Mouse (Mus musculus): ENCODE measurements around the gene Stard5.
A peak's percentile ranks its signal among the peaks of the same experiment; 100 is the strongest.

Gene Stard5

DNA sequence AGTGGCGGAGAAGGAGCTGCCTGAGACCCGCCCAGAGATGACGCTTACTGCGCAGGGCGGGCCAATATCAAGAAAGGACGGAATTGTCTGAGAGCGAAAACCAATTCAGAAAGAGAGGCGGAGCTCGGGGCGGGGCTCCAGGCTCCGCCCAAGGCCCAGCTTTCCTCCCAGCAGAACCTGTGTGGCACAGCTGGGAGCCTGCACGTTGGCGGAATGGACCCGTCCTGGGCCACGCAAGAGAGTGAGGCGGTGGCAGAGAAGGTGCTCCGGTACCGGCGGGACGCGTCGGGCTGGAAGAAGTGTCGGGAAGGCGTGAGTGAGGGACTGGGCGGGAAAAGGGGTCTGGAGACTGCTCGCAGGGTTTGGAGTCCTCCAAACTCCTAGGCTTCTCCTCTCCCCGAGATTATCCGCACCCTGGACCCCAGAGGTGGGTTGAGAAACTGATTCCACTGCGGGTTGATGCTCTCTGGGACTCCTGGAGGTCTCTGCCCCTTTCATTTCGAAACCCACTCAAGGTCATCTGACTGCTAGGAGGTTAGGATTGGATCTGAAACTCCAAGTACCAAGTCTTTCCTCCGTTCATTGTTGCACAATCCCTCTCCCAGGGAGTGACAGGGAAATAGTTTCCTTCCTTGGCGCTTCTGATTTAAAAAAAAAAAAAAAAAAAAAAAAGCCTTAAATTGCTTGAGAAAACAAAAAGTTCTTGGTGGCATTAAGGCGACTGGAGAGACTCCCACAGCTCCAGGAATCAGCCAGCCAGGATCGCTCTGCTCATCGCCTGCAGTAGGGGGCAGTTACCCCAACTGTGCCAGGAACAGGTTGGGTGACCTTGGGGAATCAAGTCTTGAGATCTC is at the start of gene Stard5:
TSS of gene Stard5 (plus strand) at position 132 of the 854 bp plus-strand sequence.
- DNase-seq (ENCODE audit: low read depth, low spot score) = peak; percentile 86

DNA sequence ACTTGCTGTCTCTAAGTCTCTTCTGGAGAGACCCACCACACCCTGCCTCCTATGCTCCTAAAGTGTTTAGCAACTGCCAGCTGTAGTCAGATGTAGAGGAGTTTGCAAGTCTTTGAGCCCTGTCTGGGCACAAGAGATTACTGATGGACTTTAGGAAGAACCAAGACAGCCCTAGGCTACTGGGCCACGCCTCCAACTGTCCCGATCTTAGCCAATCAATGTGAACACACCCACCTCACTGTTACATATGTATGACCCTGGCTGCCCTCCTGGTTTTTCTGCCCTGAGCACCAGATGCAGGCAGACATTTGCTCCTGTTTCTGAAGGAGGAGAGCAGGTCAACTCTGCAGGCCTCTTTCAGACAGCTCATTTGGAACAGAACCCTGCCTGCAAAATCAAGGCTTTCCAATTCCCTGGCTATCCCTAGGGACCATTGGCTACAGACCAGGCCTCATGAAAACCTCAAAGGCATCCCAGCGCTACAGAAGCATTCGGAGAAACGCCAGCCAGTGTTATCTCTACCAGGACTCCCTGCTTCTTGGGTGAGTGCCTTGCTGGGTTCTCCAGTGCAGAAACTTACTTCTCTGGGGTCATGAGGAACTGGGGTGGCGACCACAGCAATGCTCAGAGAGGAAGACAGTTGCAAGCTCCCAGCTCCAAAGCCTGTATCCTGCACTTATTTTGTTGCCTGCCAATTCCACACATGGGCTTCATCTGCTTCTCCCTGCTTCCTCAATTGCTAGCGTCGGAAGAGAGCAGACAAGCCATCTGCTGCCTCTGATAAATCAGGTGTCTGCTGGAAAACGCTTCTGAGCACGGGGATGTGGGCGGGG is 46.9 kb upstream of the Stard5 start, which contains the start of gene Tmc3:
TSS of gene Tmc3 (plus strand) at position 289 of the 833 bp plus-strand sequence.
- DNase-seq (ENCODE audit: low read depth, low spot score) = peak; percentile 57

DNA sequence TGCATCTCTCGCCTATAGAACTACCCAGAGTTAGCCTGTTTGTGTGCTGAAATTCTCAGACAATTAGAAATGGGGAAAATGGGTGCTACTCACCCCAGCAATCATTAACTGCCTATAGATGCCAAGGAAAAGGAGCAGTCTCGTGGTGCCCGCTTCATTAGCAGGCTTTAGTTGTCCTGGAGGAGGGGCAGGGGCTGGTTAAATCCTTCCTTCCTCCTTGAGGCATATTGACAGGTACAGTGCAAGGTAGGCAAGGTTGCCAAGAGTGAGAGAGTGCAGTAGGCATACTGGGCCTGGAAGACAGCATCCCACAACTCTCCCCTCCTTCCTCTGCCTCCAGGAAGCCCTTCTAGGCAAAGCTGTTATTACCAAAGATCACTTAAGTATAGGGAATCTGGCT is 37.7 kb upstream of the Stard5 start:
- DNase-seq (ENCODE audit: low read depth, low spot score) = no peak

DNA sequence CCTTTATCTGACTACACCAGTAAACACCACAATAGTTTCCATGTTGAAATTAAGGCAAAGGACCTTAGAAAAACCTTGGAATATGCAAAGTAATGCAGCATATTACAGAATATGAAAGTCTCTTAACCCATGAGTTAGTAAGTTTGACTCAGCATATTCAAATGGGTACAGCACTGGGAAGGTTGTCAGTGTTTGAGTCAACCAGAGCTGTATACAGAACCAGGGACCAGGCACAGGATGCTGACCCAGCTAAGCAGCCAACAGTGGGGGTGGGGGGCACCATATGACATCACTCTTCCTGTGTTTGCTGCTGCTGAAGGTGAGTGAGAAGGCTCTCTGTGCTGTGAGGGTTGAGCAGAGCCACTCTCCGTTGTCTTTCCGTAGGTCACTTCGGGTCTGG is 34.7 kb upstream of the Stard5 start:
- DNase-seq (ENCODE audit: low read depth, low spot score) = no peak

DNA sequence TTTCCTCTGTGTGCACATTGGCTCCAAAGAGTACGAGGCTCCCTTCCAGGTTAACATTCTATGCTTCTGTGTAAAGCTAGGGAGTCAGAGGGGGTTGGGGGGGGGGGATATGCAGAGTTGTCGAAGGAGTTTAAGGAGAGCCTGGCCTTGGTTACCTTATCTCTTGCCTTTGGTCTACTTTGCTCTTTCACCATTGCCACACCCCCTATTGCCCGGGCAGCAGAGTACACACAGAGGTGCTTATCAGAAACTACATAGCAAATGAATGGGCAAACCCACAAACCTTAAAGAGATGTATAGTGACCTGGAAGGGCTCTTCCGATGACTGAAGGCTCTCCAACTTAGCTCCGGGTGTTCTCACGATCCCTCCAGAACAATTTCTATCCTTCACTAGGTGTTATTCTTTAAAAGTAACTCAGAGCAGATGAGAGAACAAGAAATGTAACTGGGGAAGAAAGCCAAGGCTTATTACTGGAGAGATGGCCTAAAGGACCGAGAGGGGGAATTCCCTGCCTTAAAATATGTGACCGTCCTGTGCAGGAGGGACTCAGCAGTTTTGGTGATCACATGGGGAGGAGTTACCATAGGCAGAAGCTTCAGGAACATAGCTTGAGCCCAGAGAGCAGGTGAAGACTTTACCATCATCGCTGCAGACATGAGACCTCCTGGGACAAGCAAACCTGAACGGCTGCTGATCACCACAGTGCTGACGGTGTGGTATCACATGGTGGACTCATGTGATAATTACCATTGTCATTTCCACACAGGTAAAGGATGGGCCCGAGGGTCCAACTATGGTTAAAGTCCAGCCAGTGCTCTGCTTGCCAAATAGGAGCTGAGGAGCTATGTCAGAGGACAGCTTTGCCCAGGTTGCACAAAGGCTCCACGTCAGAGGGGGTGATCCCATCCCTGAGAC is 32.5 kb upstream of the Stard5 start:
- DNase-seq (ENCODE audit: low read depth, low spot score) = no peak

DNA sequence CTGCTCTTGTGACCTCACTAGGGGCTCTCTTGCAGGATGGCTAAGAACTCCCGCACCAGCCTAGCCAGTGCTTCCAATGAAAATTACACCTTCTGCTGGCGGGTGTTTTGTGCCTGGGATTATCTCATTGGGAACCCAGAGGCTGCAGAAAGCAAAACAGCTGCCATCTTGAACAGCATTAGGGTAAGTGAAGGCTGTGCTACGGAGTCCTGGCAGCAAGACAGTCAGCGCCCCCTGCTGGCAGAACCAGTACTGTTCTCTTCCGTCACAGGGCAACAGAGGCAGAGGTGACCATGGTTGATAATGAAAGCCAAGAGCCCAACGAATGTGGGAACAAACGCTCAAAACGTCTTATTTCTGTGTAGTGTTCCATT is 31.9 kb upstream of the Stard5 start:
- no peak for DNase-seq (ENCODE audit: low read depth, low spot score)

DNA sequence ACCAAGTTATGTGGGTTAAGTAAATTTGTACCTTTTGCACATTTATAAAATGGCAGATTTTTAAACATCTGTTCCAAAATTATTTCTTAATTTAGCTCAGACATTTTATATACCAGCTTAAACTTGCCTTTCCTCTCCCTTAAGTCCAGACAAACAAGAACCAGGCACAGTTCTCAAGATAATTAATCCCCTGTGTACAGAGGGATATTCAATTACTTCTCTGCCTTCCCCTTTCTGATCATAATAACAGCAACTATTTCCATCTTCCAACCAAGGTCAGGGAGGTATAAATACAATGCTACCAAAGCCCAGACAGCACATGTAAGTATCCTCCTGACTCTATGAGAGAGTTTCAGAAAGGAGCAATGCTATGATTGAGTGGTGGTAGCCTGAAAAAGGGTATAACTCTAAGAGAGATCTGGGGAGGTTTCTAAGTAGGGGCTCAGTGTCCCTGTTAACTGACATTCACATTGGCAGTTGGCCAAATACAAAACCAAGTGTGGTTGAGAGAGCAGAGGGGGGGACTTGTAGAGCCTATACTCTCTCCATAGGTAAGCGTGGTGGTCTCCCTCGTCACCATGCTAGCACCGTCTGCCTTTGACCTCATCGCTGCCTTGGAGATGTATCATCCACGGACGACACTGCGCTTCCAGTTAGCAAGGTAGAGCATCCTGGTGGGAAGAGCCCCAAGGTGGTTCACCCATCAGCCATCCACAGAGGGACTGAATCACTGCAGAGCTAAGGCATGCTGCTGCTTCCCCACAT is 27.4 kb upstream of the Stard5 start:
- no peak for DNase-seq (ENCODE audit: low read depth, low spot score)

DNA sequence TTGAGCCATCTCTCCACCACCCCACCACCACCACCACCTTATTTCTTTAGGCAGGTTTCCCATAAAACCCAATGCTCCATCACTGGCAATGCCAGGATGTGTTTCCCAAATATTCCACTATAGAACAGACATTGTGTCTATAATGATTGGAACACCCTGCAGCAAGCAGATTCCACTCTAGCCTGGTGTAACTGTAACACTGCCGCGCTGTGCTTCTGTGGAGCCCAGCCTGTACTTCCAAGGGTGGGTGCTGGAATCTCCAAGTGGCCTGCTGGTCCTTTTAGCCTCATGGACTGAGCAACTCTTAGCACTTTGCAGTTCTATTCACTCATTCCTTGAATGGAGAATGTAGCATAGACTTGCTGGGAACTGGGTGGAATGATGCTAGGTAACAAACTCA is 25.0 kb upstream of the Stard5 start:
- no peak for DNase-seq (ENCODE audit: low read depth, low spot score)

DNA sequence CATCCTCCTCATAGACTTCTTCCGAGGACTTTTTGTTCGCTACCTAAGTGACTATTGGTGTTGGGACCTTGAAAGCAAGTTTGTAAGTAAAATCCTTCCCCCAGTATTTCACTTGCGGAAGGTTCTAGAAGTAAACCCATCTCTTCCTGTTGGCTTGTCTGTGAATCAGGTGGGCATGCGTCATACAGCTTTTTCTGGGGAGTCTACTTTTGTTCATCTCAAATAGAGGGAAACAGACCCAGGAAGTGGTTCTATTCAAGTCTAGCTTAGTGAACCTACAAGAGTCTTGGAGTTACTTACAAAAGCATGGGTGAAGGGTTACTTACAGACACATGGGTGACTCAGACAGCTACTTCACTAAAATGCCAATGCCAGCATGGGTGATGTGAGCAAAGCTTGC is 21.9 kb upstream of the Stard5 start:
- DNase-seq (ENCODE audit: low read depth, low spot score) = no peak

DNA sequence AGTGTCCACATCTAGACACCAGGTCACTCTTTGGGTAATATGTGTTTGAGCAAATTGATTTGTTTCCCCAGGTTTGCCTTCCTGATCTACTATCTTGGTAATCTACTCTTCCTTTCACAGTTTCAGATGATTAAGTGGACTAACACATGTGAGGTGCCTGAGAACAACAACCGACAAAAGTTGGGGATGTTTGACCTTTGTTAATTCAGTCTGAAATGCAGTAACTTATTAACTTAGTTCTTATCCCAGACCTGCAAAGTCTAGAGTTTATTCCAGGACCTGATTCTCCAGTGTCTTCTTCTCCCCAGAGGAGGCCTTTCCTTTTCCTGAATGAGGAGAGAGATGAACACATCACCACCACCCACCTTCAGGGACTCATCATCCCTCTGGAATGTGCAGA is 19.9 kb upstream of the Stard5 start:
- no peak for DNase-seq (ENCODE audit: low read depth, low spot score)

DNA sequence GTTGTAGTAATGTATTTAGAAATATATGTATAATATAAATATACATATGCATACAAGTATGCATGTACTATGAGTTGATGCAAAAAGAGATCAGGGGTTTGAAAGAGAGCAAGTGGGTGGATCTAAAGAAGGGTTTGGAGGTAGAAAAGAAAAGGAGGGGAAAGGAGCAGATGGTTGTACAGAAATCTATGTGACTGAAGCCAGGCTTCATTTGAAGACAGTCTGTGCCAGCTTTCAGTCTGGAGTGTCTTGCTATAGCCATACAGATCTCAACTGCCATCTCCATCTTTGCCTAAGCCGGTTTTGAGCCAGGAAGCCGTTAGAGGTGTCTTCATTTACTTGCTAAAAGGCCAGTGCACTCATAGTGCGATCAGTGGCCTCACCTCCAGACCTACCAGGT is 16.5 kb upstream of the Stard5 start:
- DNase-seq (ENCODE audit: low read depth, low spot score) = no peak

DNA sequence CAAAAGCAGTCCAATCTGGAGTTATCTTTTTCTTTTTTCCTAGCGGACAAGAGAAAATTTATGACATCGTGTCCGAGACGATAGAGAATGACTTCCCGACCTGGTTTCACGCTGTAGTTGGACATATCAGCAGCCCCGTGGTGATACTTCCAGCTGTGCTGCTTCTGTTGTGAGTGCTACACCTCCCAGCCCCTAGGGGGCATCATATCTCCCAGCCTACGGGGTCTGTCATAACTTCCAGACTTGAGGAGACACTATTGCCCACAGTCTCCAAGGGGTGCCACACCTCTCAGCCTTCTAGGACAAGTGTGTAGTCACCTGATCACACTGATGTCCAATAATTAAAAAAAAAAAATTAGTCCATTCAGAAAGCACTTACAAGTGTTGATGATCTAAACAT is 15.9 kb upstream of the Stard5 start:
- no peak for DNase-seq (ENCODE audit: low read depth, low spot score)

DNA sequence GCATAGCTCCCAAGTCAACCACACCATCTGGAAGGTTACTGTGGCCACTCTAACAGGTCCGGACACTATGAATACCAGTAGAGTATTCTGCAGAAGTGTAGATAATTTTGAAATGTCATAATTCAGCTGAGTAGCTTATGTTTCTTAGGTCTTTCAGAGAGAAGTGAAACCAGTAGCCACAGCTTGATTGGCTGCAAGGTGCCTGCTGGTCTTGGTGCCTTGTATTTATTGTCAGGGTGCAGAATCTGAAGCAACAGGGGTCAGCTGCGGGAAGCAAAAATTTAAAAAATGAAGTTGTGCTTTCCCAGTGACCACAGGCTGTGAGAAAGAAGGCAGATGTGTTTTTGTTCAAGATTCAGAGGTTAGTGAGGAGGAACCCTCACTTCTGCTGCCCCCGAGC is 15.5 kb upstream of the Stard5 start:
- DNase-seq (ENCODE audit: low read depth, low spot score) = no peak

DNA sequence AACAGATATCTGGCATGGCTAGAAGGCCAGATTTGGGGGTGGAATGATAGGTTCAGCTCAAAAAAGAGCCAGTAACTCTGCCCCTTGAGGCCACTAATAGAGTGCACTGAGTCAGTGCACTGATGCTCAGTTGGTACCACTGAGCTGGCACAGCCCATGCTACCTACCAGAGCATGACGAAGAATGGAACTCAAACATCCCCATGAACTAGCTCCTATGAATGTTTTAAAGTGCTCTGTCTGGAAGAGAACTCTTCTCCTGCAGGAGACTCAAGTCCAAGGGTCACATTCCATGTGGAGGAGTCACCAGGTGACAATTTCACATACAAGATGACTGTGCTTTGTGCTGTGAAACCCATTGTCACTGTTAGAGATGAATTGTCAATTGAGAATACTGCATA is 13.1 kb upstream of the Stard5 start:
- no peak for DNase-seq (ENCODE audit: low read depth, low spot score)

DNA sequence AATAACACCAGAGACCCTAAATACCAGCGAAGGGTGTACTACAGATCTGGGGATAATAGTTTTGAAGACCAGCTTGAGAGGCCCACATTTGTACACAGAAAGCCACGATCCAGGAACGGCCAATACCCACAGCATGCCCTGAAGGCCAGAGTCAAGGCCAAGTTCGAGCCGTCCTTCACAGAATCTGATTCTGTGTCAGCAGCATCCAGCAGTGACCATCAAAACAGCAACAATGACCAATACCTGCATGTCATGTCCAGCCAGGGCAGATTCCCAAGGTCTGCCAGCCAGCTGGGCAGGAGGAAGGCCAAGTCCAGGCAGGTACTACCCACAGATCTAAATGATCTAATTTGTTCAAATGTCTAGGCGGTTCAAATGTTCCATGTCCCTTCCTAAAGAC is 9.2 kb upstream of the Stard5 start:
- no peak for DNase-seq (ENCODE audit: low read depth, low spot score)

DNA sequence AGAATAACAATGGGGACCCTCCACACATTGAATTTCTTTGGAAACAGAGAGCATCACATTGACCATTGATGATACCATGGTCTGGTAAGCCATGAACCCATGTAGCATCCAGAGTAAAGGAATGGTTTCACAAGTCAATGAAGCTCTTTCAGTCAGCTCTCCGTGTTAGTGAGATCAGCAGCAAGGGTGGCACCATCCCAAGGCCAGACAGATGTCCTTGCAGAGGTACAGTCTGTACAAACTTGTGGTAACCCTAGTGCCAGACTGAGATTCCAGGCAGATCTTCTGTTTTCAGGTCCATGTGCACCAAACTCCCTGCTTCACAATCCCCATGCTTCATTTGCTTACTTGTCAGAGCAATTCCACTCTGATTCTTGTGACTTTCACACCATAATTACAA is 7.7 kb upstream of the Stard5 start:
- no peak for DNase-seq (ENCODE audit: low read depth, low spot score)

DNA sequence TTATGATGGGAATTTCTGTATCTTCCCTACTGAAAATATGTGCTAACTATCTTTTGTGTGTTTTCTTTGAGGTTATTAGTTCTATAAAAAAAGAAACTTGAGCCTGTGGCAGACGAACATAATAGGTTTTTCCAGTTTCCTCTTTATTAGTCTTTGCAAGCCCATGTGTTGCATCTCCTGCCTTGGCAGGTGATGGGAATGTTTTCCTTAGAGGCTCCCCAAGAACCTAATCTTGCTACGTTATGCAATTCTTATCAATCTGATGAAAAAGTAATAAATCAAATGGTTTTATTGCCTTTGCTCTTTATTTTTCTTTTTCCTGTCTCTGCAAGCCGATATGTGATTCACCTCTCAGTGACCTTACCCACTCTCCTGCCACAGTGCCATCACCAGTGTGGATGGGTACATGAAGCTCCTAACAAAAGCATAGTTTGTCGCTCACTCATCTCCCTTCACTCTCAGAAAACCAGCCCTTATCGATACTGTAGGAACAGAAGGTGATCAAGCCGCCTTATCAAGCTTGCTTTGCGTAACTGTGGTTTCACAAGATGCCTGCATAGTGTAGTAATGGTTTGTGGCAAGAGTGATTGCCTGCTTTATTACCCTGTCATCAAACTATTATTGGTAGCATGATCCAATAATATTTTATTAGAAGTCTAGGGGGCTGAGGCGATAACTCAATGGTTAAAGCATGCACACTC is 5.1 kb upstream of the Stard5 start:
- DNase-seq (ENCODE audit: low read depth, low spot score) = no peak

DNA sequence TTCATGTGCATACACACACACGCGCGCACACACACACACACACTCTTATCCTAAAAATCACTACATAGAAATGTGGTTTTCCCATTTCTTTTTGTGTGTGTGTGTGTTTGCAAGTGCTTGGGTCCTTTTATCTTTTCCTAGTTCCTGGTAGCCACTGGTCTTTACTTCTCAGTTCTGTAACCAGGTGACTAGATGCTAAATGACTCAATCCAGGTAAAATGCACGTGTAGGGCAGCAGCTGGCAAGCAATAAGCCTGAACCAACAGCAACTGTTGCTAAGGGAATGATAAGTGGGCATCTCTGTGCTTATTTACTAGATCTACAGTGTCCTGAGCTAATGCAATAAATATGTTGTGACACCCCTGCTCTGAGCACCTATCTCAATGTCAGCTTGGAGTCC is 4.4 kb upstream of the Stard5 start:
- no peak for DNase-seq (ENCODE audit: low read depth, low spot score)

DNA sequence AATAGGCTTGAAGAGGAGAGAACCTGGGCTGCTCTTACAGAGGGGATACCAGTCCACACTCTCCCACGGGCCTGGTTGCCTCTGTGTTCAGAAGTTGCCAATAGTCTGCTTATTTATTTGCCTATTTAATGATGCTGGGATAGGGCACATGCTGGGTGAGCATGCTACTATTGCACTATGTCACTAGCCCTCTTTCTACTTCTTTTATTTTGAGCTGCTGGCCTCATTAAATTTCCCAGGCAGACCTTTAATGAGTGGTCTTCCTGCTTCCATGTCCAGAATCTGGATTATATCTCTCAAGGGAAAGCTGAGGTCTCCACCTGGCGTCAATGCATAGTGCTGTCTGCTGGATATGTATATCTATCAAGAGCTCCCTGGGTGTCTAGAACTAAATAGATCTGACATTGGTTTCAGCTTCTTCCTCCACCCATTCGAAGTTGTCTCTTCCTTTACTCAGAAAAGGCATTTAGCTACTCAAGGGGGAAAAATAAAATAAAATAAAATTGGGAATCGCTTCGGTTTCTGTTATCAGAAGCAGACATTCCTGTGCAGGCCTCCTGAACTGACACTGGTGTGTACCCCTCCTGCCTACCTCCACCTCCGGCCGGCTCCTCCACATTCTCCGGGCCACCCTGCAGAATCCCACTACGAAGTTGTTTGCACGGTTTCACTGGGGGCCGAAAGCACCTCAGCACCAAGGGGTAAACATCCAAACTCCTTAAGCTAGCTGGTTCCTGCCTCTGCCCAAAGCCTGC is 509 bp upstream of the Stard5 start:
- DNase-seq (ENCODE audit: low read depth, low spot score) = peak; percentile 6

DNA sequence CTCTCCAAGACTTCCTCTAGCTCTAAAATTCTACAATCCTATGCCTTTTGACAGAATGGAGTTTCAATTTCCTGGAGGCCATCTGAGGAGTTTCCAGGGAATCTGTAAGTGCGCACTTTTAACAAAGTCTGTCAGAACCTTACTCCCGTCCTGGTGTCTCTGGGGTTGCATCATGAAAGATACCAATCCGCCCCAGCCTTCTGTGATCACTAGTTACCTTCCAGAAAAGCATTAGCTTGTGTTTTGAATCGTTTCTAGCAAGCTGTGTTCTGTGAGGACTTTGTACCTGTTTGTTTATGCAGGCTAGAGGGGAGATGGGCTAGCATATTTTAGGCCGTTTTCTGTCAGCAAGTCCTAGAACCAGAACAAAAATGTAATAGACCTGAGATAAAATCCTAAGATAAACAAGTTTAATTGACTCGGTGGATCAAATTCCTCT is 942 bp downstream of the Stard5 start:
- DNase-seq (ENCODE audit: low read depth, low spot score) = no peak

Data from brain, embryonic 18.5 days (tissue).